Mouse (Mus musculus): Measurements from ENCODE around the gene Mkrn2.

Mkrn2 gene

GRCm38 (mm10) chr6:115601715-115602523 is at the start of gene Mkrn2:
Gene Mkrn2, plus strand, starts transcription at chr6:115601902.
- peak; percentile 96 for DNase-seq (ENCODE audit: low read depth)

DNA sequence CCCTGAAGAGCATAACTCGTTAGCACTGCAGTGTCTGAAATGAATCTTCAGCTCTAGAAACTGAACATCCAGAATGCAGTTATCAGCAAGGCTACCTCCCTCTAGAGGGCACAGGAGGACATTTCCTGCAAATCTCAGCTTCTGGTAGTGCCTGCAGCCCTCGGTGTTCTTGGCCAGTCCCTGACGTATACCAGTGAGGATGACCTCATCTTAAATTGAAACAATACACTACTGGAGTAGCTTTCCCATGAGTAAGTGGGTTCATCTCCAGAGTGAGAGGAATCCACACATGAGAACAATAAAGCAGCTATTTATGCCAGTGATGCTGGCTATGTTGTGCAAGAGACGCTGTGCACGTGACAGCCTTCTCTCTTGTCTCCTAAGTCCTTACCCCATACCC is 46.2 kb upstream of the Mkrn2 start:
- DNase-seq (ENCODE audit: low read depth): peak; percentile 81

DNA sequence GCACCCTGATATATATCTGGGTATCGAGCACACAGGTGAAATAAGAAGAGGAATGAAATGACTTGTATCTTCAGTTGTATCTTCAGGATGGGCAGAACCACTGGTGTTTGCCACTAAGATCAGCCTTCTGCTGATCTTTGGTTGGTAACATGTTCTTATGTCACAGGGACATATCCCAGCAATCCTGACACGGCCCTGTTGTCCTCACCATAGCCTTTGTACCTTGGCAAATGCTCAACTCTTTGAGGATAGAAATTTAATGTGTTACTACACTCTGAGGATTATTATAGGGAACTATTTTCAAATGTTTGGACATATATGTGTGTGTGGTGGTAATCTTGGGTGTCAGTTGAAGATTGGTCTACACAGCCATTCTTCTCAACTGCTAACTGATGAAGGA is 43.5 kb upstream of the Mkrn2 start:
- no peak for DNase-seq (ENCODE audit: low read depth)

- no peak for DNase-seq (ENCODE audit: low read depth)
Measured at GRCm38 (mm10) chr6:115559651-115560632, 41.8 kb upstream of the Mkrn2 start.

- peak; percentile 20 for DNase-seq (ENCODE audit: low read depth)
Measured at GRCm38 (mm10) chr6:115565479-115566045, 36.1 kb upstream of the Mkrn2 start.

GRCm38 (mm10) chr6:115574171-115574570 is 27.5 kb upstream of the Mkrn2 start:
- no peak for DNase-seq (ENCODE audit: low read depth)

- no peak for DNase-seq (ENCODE audit: low read depth)
Measured at GRCm38 (mm10) chr6:115577407-115577806, 24.3 kb upstream of the Mkrn2 start.

DNA sequence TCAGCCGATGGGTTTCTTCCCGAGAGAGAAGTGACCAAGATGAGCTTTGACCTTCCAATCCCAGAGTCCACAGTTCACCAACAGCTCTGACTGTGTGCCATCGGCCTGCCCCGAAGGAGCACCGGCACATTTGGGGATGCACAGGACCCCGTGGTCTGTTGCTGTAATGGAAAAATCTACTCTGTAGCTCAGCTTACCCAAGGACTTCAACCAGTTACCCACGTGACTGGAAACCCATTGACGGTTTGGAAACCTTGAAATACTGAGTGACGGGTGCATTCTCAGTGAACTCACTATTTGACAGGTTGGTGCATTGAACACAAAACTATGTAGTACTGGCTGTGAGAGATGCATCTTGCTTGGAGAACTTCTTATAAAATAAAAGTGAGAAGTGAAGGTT is 23.8 kb upstream of the Mkrn2 start:
- DNase-seq (ENCODE audit: low read depth): no peak

DNA sequence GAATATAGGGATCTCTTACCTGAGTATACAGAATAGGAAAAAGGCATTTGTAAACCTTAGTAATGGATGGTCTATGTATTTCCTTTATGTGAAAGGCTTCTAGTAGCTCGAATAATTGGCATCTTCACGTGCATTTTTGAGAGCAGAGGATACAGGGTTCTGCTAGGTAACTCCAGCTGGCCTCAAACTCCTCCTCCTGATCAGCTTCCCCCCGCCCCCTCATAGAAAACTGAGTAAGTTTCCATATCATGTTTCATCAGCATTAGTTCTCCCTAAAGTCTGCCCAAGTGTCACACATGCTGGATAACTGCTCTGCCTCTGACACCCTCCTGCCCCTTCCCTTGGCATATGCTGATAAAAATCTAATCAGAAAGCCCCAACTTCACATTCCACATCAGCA is 20.9 kb upstream of the Mkrn2 start:
- DNase-seq (ENCODE audit: low read depth): no peak

- no peak for DNase-seq (ENCODE audit: low read depth)
Measured at GRCm38 (mm10) chr6:115582328-115583115, 19.2 kb upstream of the Mkrn2 start.

DNA sequence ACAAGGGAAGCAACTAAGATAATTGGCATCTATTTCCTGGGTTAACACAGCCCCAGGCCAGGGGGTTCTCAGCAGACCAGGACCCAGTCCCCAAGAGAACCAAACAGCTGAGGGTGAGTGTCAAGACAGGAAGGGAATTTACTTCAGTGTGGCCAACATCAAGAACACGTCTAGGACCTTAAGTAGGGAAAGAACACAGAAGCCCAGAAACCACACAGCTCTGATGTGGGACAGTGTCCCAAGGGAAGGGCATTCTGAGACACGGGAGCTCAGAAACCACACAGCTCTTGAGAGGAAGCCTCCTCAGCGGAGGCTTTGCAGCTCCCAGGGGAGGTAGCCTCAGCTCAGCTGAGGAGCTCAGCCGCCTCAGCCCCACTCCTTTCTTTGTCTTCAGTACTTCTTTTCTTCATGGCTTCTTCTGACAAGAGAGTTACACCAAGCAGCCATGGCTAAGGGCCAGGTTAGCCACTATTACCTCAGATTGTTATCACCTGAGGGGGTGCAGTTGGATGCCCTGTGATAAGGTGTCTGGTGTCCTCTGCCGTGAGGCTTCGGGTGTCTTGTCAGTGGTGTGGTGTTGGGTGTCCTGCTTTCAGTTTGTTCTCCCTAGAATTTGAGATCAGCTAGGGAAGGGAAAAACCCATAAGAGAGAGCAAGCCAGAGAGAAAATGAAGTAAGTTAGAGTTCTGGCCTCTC is 18.1 kb upstream of the Mkrn2 start:
- DNase-seq (ENCODE audit: low read depth): no peak

GRCm38 (mm10) chr6:115584176-115584575 is 17.5 kb upstream of the Mkrn2 start:
- peak; percentile 15 for DNase-seq (ENCODE audit: low read depth)

DNA sequence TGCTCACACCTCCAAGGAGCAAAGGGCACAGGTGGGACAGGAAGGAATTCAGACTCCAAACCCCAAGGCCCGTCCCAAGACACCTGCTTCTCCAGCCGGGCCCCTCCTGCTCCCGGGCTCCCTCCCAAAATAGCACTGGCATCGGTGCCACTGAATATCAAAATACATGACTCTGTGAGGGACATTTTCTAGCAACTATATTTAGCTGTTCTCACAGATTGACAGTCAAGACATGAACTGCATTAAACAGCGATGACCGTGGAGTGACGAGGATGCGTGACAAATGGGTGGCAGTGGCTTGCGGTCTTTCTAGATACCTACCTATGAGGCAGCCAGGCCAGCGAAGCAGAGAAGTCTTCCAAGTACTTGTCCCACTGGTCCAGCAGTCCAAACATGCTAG is 15.4 kb upstream of the Mkrn2 start:
- no peak for DNase-seq (ENCODE audit: low read depth)

GRCm38 (mm10) chr6:115591692-115592359 is 9.9 kb upstream of the Mkrn2 start:
- no peak for DNase-seq (ENCODE audit: low read depth)

DNA sequence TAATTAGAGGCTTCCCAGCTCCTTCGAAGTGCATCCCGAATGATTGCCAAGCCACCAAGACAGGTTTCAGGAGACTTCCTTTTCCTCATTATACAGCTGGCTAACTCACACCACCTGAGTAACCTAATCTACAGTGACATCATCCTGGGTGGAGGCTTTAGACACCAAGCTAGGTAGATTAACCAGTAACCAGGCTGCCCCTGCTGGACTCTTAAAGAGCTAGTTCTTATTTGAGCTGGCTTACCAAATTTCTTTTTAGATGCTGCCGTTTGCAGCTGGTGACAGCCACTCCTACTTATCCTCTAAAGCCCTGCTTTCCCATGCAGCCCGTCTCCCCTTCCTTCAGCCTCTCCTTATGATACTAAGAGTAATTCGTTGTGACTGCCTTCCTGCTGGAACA is 9.2 kb upstream of the Mkrn2 start, which contains the start of gene Mkrn2os:
Gene Mkrn2os, minus strand, starts transcription at position 119 of the 400 bp plus-strand sequence.
- no peak for DNase-seq (ENCODE audit: low read depth)

DNA sequence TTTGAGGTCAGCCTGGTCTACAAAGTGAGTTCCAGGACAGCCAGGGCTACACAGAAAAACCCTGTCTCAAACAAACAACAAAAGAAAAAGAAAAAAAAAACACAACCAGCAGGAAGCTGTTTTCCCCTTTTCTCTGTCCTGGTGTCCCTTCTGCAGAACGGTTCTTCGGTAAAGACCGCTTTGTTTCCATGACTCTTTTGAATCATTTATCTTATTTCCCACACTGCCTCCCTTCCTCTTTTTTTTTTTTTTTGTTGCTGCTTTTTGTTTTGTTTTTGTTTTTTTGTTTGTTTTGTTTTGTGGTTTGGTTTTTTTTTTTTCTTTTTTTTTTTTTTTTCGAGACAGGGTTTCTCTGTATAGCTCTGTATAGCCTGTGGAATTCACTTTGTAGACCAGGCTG is 8.4 kb upstream of the Mkrn2 start:
- no peak for DNase-seq (ENCODE audit: low read depth)

DNA sequence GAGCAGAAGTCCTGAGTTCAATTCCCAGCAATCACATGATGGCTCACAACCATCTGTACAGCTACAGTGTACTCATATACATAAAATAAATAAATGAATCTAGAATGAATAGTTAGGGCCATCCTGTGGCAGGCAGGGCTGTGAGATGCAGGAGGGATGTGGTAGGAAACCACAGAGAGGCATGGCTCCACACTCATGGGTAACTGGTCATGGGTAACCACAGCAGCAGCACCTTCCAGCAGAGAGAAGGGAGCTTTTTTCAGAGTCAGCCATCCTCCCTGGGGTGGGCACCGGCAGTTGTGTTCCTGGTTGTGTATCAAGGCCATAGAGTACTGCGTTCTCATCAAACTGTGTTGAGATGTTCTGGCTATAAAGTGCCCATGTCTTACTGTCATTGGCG is 7.2 kb upstream of the Mkrn2 start:
- no peak for DNase-seq (ENCODE audit: low read depth)

DNA sequence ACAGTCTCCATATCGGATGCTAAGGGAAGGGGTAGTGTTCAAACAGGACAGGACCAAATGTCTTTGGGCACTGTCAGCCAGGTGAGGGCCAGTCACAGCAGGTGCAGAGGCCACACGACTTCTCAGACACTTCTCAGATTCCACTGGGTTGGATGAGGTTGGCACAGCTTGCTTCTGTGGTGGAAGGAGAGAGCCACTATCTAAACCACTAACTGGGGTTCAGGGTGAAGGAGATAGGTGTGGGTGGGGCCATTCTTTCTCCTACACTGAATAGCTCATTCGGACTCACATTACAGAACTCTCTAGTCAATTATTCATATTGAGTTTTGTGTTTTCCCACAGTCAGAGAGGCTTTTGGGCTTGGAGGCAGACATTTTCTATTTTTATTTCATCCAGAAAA is 6.0 kb upstream of the Mkrn2 start:
- DNase-seq (ENCODE audit: low read depth): no peak

DNA sequence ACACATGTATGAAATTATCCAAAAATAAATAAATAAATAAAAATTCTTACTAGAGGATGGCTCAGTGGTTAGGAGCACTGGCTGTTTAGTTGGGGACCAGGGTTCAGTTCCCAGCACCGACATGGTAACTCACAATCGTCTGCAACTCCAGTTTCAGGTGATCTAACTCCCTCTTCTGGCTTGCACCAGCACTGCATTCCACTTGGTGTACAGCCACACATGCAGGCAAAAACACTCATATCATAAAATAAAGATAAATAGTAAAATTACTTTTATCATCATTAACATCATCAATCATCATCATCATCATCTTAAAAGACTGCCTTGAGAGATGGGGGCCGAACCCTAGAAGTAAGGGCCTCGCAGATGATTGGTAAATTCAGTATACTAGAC is 384 bp upstream of the Mkrn2 start:
- DNase-seq (ENCODE audit: low read depth): no peak

DNA sequence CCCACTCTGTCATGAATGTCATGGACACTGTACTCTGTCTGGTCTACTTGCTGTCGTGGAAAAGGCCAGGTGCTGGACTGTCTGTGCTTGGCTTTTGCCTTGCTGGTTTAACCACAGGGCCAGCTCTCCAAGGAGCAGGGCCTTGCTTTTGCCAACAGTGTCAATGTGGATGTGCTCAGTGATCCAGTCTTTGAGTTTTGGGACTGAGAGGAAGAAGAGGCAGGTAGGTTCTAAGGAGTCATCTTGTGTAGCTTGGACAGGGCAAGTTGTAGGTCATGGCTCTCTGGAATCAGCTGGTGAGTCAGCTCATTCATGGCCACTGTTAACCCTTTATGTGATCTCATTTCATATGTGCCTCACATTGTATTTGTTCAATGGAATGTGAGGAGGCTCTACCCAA is 4.8 kb downstream of the Mkrn2 start:
- no peak for DNase-seq (ENCODE audit: low read depth)

GRCm38 (mm10) chr6:115607429-115607828 is 5.7 kb downstream of the Mkrn2 start:
- DNase-seq (ENCODE audit: low read depth): no peak
